Mouse (Mus musculus) midbrain, embryonic 15.5 days (tissue): ENCODE data around the gene Nfic. TPM values are rescaled to one million over a fixed set of nuclear protein-coding genes. Genes with fewer than 3 reads are reported as not detected.
"Not testable (repeated sequence)": the region's sequence is repeated elsewhere in the genome, so short reads cannot be mapped to it uniquely, and the experiment has no call there.

ENCODE experiments used
- ATAC-seq: fragments of 200-750 bp; cut with Nextera tagmentation; replicated peaks from 2 replicates; pipeline ENCODE4 v1.8.0; 2017; ENCODE audit warnings: moderate TSS enrichment
- H3K27ac ChIP-seq: fragments of 300-500 bp; sonication (generic); 2 replicates; pipeline ENCODE4 v1.5.1; 2015; ENCODE audit warnings: mild to moderate bottlenecking, inconsistent platforms
- H3K27me3 ChIP-seq: fragments of 300-500 bp; sonication (generic); replicated peaks from 2 replicates; pipeline ENCODE4 v1.6.1; 2015; ENCODE audit warnings: inconsistent platforms
- H3K36me3 ChIP-seq: fragments of 300-500 bp; sonication (generic); replicated peaks from 2 replicates; pipeline ENCODE4 v1.6.1; 2015; ENCODE audit warnings: inconsistent platforms
- H3K4me1 ChIP-seq: fragments of 300-500 bp; sonication (generic); 2 replicates; pipeline ENCODE4 v1.6.1; 2015; ENCODE audit warnings: inconsistent platforms
- H3K4me2 ChIP-seq: fragments of 300-500 bp; sonication (generic); 2 replicates; pipeline ENCODE4 v1.6.1; 2015; ENCODE audit warnings: inconsistent platforms, mild to moderate bottlenecking, moderate library complexity
- H3K4me3 ChIP-seq: fragments of 300-500 bp; sonication (generic); 2 replicates; pipeline ENCODE4 v1.5.1; 2015; ENCODE audit warnings: mild to moderate bottlenecking, inconsistent platforms
- H3K9ac ChIP-seq: fragments of 300-500 bp; sonication (generic); 2 replicates; pipeline ENCODE4 v1.6.1; 2015; ENCODE audit warnings: mild to moderate bottlenecking, inconsistent platforms
- H3K9me3 ChIP-seq: fragments of 300-500 bp; sonication (generic); 2 replicates; pipeline ENCODE4 v1.6.1; 2016; ENCODE audit warnings: inconsistent platforms
- WGBS: fragments of 180-500 bp; shearing (Covaris S2); methylation state at CpG from one replicate; pipeline ENCODE4 v1.1.7; 2015; ENCODE audit warnings: mixed read lengths; 5-methylcytosine and 5-hydroxymethylcytosine counted together
- polyA plus RNA-seq: library from polyadenylated mRNA; unstranded; fragments of >200 nt; fragmentation: Nextera tagmentation; extraction: Ambion mirVana; gene quantifications from 2 replicates; pipeline ENCODE4 v1.2.1, GENCODE M21; 2015

The Nfic gene
- polyA plus RNA-seq, 1 experiment from 2014 or later = 18.1 TPM

- H3K4me1 ChIP-seq = no peaks in the 10 kb centered on the region
- WGBS = 4% methylated on average over 14 of the region's 14 CpGs
- H3K36me3 ChIP-seq = no peaks in the 10 kb centered on the region
- H3K9me3 ChIP-seq = no peaks in the 10 kb centered on the region
- no peak overlapping the region for H3K27ac ChIP-seq
- peaks cover 79% of the 10 kb centered on the region for H3K27me3 ChIP-seq
- no peak overlapping the region for H3K9ac ChIP-seq
- H3K4me2 ChIP-seq = no peak overlapping the region
- ATAC-seq = no peak
- no peak overlapping the region for H3K4me3 ChIP-seq
Measured at GRCm38 (mm10) chr10:81452947-81453288, 2.5 kb downstream of the Nfic start.

DNA sequence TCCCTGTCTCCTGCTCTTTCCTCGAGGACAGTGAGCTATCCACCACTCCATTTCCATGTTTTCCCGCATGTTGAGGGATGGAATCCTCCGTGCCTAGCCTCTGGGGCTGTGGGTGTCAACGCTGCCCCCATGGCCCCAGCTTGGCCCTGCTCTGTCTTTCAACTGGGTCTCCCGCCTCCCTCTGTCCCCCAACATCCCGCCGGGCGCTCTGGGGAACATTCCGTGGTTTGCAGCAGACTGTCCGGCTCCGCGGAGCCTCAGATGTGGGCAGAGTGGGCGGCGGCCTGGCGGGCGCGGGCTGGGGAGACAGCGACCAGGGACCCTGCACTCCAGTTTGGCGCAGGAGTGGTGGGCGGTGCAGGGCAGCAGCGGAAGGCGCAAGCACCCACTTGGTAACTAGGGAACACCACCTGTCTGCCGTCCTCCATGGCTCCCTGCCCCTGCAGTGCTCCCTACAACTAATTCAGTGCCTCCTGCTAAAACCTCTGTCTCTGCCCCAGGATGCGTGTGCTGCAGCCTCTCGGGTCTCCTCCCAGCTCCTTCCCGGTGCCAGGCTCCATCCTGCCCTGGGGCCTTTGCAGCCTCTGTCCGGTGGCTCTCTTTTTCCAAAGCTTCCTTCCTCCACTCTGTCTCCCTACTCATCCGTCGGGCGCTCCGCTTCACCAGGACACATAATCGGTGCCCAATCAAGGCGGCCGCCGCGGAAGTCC is 3.0 kb downstream of the Nfic start:
- Histone ChIP-seq H3K4me2 (no peak overlapping the region), H3K4me3 (no peak overlapping the region), H3K9me3 (no peaks in the 10 kb centered on the region), H3K36me3 (no peaks in the 10 kb centered on the region), H3K27ac (no peak overlapping the region), H3K27me3 (peaks cover 77% of the 10 kb centered on the region), H3K4me1 (no peaks in the 10 kb centered on the region), H3K9ac (no peak overlapping the region)
- WGBS = 10% methylated on average over 36 of the region's 36 CpGs
- no peak for ATAC-seq

DNA sequence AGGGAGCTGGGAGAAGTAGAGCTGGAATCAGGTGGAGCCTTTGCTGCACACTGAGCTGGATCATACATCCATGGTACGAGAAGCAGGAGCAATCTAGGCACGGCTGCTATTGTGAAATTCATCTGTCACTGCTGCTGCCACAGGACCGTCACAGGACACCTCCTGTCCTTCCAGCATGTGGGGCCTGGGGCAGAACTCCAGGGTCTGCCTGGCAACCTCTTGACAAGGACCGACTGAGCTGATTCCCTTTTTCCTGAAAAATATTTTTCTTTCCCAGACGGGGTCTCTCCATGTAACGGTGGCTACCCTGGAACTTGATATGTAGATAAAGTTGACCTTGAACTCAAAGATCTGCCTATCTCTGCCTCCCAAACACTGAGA is 4.1 kb downstream of the Nfic start:
- no peak overlapping the region for H3K27ac ChIP-seq
- H3K36me3 ChIP-seq = no peaks in the 10 kb centered on the region
- H3K9ac ChIP-seq = no peak overlapping the region
- H3K9me3 ChIP-seq = no peaks in the 10 kb centered on the region
- 71% methylated on average over 6 of the region's 6 CpGs for WGBS
- no peak overlapping the region for H3K4me2 ChIP-seq
- H3K4me3 ChIP-seq = no peak overlapping the region
- H3K27me3 ChIP-seq = peaks cover 69% of the 10 kb centered on the region
- ATAC-seq = no peak
- no peaks in the 10 kb centered on the region for H3K4me1 ChIP-seq

GRCm38 (mm10) chr10:81450641-81451364 is 4.6 kb downstream of the Nfic start:
- no peaks in the 10 kb centered on the region for H3K36me3 ChIP-seq

GRCm38 (mm10) chr10:81450140-81450539 is 5.3 kb downstream of the Nfic start:
- Histone ChIP-seq H3K9me3 (no peaks in the 10 kb centered on the region), H3K4me2 (no peak overlapping the region), H3K4me1 (no peaks in the 10 kb centered on the region), H3K27me3 (peaks cover 58% of the 10 kb centered on the region), H3K36me3 (no peaks in the 10 kb centered on the region), H3K27ac (no peak overlapping the region), H3K4me3 (no peak overlapping the region), H3K9ac (no peak overlapping the region)
- 2% methylated on average over 7 of the region's 7 CpGs for WGBS
- ATAC-seq = peak; percentile 81

More at GRCm38 (mm10) chr10:81450641-81451364, 4.6 kb downstream of the Nfic start:
- 59% methylated on average over 9 of the region's 9 CpGs for WGBS
- H3K27me3 ChIP-seq = peaks cover 65% of the 10 kb centered on the region
- H3K4me2 ChIP-seq = no peak overlapping the region
- H3K27ac ChIP-seq = no peak overlapping the region
- H3K9ac ChIP-seq = no peak overlapping the region
- no peaks in the 10 kb centered on the region for H3K9me3 ChIP-seq
- H3K4me3 ChIP-seq = no peak overlapping the region
- ATAC-seq = no peak
- H3K4me1 ChIP-seq = no peaks in the 10 kb centered on the region

DNA sequence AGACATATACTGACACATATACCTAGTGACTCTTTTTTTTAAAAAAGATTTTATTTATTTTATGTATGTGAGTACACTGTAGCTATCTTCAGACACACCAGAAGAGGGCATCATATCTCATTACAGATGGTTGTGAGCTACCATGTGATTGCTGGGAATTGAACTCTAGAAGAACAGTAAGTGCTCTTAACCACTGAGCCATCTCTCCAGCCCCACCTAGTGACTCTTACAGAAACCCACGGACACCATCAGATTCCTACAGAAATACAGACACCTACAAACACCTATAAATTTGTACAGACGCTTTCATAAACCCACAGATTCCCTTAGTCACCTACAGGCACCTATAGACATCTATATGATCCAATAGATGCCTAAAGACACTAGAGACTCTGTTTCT is 9.9 kb downstream of the Nfic start:
- H3K4me1 ChIP-seq, H3K36me3 ChIP-seq, H3K4me2 ChIP-seq, H3K27ac ChIP-seq, H3K9me3 ChIP-seq, H3K9ac ChIP-seq, H3K4me3 ChIP-seq, ATAC-seq: not testable (repeated sequence)
- 32% methylated on average over 2 of the region's 2 CpGs for WGBS
- H3K27me3 ChIP-seq = peaks cover 18% of the 10 kb centered on the region; the same call in 1 of the 2 replicates

GRCm38 (mm10) chr10:81441019-81441418 is 14.4 kb downstream of the Nfic start:
- no peaks in the 10 kb centered on the region for H3K36me3 ChIP-seq
- ATAC-seq = no peak
- H3K27ac ChIP-seq = no peak overlapping the region
- H3K4me3 ChIP-seq = no peak overlapping the region
- H3K4me1 ChIP-seq = no peaks in the 10 kb centered on the region
- no peak overlapping the region for H3K9ac ChIP-seq
- H3K27me3 ChIP-seq = peaks cover 4% of the 10 kb centered on the region; the same call in 1 of the 2 replicates
- no peak overlapping the region for H3K4me2 ChIP-seq
- no peaks in the 10 kb centered on the region for H3K9me3 ChIP-seq

GRCm38 (mm10) chr10:81435436-81435835 is 20.0 kb downstream of the Nfic start:
- no peaks in the 10 kb centered on the region for H3K27me3 ChIP-seq
- no peak for ATAC-seq
- no peaks in the 10 kb centered on the region for H3K9me3 ChIP-seq
- WGBS = 73% methylated on average over 3 of the region's 3 CpGs
- H3K36me3 ChIP-seq = no peaks in the 10 kb centered on the region
- H3K9ac ChIP-seq = no peak overlapping the region
- H3K4me1 ChIP-seq = peaks cover 29% of the 10 kb centered on the region
- H3K4me2 ChIP-seq = no peak overlapping the region
- 0 out of 2 replicates have a peak overlapping the region, but pooled peaks have one; percentile 31 for H3K27ac ChIP-seq
- no peak overlapping the region for H3K4me3 ChIP-seq

DNA sequence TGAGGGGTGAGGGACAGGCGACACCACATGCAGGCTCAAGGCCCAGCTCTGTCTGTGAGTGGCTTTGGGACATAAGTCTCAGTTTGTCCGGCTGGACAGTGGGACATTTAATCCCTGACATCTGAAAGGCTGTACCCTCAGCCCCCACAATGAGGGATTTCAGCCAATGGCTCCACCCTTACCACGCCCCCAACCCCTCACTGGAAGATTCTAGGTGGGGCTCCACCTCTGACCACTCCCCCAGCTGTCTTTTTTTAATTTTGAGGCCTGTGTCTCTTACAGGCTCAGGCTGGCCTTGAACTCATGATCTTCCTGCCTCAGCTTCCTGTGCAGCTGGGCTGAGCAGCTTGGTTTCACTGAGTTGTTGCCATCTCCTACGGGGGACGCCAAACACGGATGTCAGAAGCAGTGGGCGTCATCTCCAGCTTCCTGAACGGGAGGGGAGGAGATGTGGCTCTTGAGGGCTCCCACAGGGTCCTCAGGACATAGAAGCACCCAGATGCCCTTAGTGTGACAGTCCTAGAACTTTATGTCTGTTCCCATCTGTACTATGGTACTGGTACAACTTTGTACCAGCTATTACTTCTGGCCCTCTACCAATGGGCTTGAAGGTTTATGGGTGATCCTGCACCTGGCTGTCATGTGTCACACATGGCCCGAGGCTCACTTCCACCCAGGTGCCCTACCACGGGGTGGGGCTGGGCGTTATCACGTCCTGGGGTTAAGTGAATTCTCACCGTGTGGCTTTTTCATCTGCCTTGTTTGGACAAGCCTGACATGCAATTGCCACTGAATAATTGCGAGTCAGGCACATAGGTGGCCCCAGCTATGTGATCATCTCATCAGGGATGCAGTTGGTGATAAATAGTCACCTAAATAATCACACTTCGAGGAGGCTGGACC is 20.8 kb downstream of the Nfic start:
- peaks cover 30% of the 10 kb centered on the region for H3K4me1 ChIP-seq
- H3K9me3 ChIP-seq = no peaks in the 10 kb centered on the region
- H3K27ac ChIP-seq = 0 out of 2 replicates have a peak overlapping the region, but pooled peaks have one; percentile 31
- H3K36me3 ChIP-seq = no peaks in the 10 kb centered on the region
- 65% methylated on average over 15 of the region's 15 CpGs for WGBS
- no peaks in the 10 kb centered on the region for H3K27me3 ChIP-seq
- no peak overlapping the region for H3K4me2 ChIP-seq
- H3K4me3 ChIP-seq = no peak overlapping the region
- H3K9ac ChIP-seq = no peak overlapping the region
- no peak for ATAC-seq

DNA sequence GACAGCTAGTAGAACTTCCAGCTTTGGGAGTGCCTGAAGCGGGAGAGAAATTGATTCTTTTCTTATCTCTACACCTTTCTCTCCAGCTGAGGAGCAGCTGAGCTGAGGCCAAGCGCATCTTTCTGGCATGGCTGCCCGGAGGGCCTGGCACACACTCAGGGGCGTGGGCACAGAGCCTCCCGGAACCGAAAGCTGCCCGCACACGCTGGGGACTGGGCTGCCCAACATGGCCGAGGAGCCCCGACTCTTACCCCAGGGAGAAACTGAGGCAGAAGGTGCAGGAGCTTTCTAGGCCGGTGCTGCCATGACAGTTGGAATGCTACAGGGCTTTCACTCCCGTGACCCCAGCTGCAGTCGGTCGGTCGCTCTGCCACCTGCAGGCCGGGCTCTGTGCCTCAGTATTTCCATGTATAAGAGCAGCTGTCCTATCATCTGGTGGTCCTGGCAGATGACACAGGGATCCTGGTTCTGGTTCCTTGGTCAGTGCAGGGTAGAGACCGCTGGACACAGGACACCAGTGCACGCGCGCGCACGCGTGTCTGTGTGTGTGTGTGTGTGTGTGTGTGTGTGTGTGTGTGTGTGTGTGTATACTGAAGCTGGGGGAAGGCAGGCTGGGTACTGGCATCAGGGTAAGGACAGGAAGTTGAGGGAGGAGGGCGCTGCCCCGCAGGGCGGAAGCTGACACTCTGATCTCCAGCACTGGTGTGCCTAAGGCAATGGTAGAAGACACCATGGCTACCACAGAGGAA is 21.7 kb downstream of the Nfic start:
- Histone ChIP-seq H3K36me3 (no peaks in the 10 kb centered on the region), H3K4me2 (peak overlapping the region; percentile 55; the same call in 1 of the 2 replicates)
- 76% methylated on average over 26 of the region's 26 CpGs for WGBS

GRCm38 (mm10) chr10:81432868-81433262 is 22.6 kb downstream of the Nfic start:
- ATAC-seq = peak; percentile 89
- no peaks in the 10 kb centered on the region for H3K36me3 ChIP-seq
- H3K4me1 ChIP-seq = peaks cover 39% of the 10 kb centered on the region
- peak overlapping the region; percentile 55 for H3K4me2 ChIP-seq
- H3K4me3 ChIP-seq = peak overlapping the region; percentile 26
- 3% methylated on average over 17 of the region's 17 CpGs for WGBS
- H3K27ac ChIP-seq = peak overlapping the region; percentile 55; the same call in 1 of the 2 replicates
- no peaks in the 10 kb centered on the region for H3K27me3 ChIP-seq
- H3K9me3 ChIP-seq = no peaks in the 10 kb centered on the region
- H3K9ac ChIP-seq = peak overlapping the region; percentile 27; the same call in 1 of the 2 replicates

More for the DNA sequence above, 21.7 kb downstream of the Nfic start:
- H3K4me1 ChIP-seq = peaks cover 39% of the 10 kb centered on the region
- H3K4me3 ChIP-seq = no peak overlapping the region
- H3K9ac ChIP-seq = no peak overlapping the region
- no peak overlapping the region for H3K27ac ChIP-seq
- no peak for ATAC-seq
- H3K27me3 ChIP-seq = no peaks in the 10 kb centered on the region
- no peaks in the 10 kb centered on the region for H3K9me3 ChIP-seq
